Mouse (Mus musculus) olfactory bulb, adult 2 months (tissue): ENCODE measurements around the gene Zbtb41.
"Not testable (repeated sequence)": the region's sequence is repeated elsewhere in the genome, so short reads cannot be mapped to it uniquely, and the experiment has no call there.

Experiments used
- CTCF ChIP-seq: fragments of 200-500 bp; IDR thresholded peaks from 2 replicates; pipeline ENCODE4 v1.5.1; 2012; ENCODE audit warnings: low read depth, mild to moderate bottlenecking, low read length, moderate library complexity; ENCODE audit not compliant: insufficient read depth
- POLR2A ChIP-seq: fragments of 200-500 bp; IDR thresholded peaks from 2 replicates; pipeline ENCODE4 v1.6.1; 2012; ENCODE audit warnings: mild to moderate bottlenecking, low read depth, low read length, moderate library complexity; ENCODE audit not compliant: insufficient read depth

- TF ChIP-seq CTCF, POLR2A: not testable (repeated sequence)
Observed at GRCm38 (mm10) chr1:139443103-139443502, 21.0 kb downstream of the Zbtb41 start.
